Mouse (Mus musculus): ENCODE measurements around the gene Erbb3. TPM values are rescaled to one million over a fixed set of nuclear protein-coding genes. Genes with fewer than 3 reads are reported as not detected.
A peak's percentile ranks its signal among the peaks of the same experiment; 100 is the strongest.
"Not testable (repeated sequence)": the region's sequence is repeated elsewhere in the genome, so short reads cannot be mapped to it uniquely, and the experiment has no call there.

Erbb3 gene
- polyA plus RNA-seq, 1 experiment from 2014 or later, result 0.56 TPM

DNA sequence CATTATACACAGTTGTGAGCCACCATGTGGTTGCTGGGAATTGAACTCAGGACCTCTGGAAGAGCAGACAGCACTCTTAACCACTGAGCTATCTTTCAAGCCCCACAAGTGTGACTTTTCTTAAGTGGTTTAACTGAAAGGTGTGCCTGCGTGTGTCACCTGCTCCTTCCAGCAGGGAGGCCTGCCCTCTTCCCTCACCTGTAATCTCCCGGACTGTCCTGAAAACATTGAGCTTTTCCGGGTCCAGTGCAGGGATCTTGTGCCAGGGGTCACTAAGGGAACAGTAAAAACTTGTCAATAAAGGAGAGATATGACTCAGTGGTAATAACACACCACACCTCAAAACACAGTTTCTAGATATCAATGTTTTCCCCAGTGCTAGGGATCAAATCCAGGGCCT, 10.2 kb downstream of the Erbb3 start:
- H3K4me1 ChIP-seq, result no peaks in the 10 kb centered on the region
- H3K9me3 ChIP-seq, result no peaks in the 10 kb centered on the region
- no peak overlapping the region for H3K9ac ChIP-seq
- no peak for ATAC-seq (replicated peaks)
- H3K4me3 ChIP-seq, result no peak overlapping the region
- 92% methylated on average over 3 of the region's 3 CpGs for WGBS
- no peak overlapping the region for H3K4me2 ChIP-seq
- no peaks in the 10 kb centered on the region for H3K36me3 ChIP-seq (replicated peaks)
- no peak overlapping the region for H3K27ac ChIP-seq
- 0 out of 2 replicates have a peak, but pooled peaks cover 3% of the 10 kb centered on the region for H3K27me3 ChIP-seq (replicated peaks)

DNA sequence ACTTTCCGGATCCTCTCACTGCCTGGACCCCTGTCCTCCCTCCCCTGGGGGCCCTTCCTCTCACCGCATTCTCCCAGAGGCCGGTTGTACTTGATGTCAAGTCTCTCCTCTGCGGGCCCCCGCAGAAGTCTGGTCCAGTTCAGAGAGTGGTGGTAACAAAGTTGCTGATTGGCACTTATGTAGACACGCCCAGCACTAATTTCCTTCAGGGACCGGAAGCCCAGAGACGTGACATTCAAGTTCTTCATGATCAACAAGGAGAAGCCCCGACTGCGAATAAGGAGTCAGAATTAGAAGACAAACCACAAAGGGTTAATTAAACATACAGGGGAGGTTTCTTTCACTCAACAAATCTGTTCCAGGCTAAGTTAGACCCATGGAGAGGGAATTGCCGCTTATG, 11.1 kb downstream of the Erbb3 start:
- Histone ChIP-seq H3K4me3 (no peak overlapping the region), H3K4me1 (no peaks in the 10 kb centered on the region), H3K4me2 (no peak overlapping the region), H3K36me3 (replicated peaks) (no peaks in the 10 kb centered on the region), H3K9ac (no peak overlapping the region), H3K9me3 (no peaks in the 10 kb centered on the region), H3K27ac (no peak overlapping the region), H3K27me3 (replicated peaks) (0 out of 2 replicates have a peak, but pooled peaks cover 3% of the 10 kb centered on the region)
- 81% methylated on average over 11 of the region's 11 CpGs for WGBS
- ATAC-seq (replicated peaks), result no peak

GRCm38 (mm10) chr10:128575063-128575462, 14.4 kb downstream of the Erbb3 start:
- no peak overlapping the region for H3K4me2 ChIP-seq
- no peak overlapping the region for H3K9ac ChIP-seq
- no peak overlapping the region for H3K27ac ChIP-seq
- H3K4me1 ChIP-seq, result no peaks in the 10 kb centered on the region
- no peaks in the 10 kb centered on the region for H3K36me3 ChIP-seq (replicated peaks)
- no peak for ATAC-seq (replicated peaks)
- no peak overlapping the region for H3K4me3 ChIP-seq
- no peaks in the 10 kb centered on the region for H3K9me3 ChIP-seq
- no peaks in the 10 kb centered on the region for H3K27me3 ChIP-seq (replicated peaks)
- WGBS, result 94% methylated on average over 2 of the region's 2 CpGs

DNA sequence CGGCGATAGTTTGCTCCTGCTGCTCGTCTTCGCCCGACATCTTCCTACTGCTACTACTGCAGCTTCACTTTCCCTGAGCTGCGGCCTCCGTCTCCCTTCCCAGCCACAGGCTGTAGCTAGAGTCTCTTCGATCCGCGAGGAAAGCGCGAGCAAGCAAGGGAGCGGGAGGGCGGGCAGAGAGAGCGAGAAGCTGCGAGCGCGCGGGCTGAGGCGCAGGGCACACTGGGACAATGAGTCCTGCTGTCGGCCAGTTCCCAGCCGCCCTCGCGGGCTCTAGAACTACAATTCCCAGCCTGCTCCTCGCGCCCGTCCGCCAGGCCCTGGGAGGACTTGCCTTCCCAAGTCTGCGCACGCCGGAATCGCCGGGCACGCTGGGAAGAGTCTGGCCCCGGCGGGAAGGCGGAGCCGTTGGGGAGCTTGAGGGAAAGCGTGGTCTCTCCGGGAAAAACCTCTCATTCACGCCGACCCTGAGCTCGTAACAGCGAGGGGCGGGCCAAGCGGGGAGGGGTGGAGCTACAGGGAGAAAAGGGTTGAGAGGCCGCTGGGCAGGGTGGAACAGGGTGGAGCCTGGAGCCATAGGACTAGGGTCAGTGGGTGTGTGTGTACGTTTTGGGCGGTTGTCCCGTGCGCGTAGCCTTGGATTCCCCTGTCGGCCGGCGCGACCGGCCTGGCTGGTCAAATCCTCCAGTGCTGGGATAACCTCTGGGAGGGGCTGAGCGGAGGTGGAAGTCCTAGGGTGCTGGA, 23.5 kb downstream of the Erbb3 start, which contains the start of gene Pa2g4:
Gene Pa2g4 (minus strand): TSS at position 200 of the 744 bp plus-strand sequence.
- Histone ChIP-seq H3K9me3 (no peaks in the 10 kb centered on the region), H3K9ac (peak within 1 kb of the TSS; percentile 93), H3K4me1 (peaks cover 23% of the 10 kb centered on the region), H3K4me3 (peak within 1 kb of the TSS; percentile 89), H3K27me3 (replicated peaks) (no peaks in the 10 kb centered on the region), H3K4me2 (peak within 1 kb of the TSS; percentile 97), H3K27ac (peak within 1 kb of the TSS; percentile 95), H3K36me3 (replicated peaks) (peaks cover 7% of the 10 kb centered on the region)
- peak; percentile 99 for ATAC-seq (replicated peaks)
- under 1% methylated on average over 58 of the region's 58 CpGs for WGBS

GRCm38 (mm10) chr10:128565206-128565787, 24.2 kb downstream of the Erbb3 start:
- 1% methylated on average over 46 of the region's 46 CpGs for WGBS

GRCm38 (mm10) chr10:128563544-128563943, 25.9 kb downstream of the Erbb3 start:
- H3K4me3 ChIP-seq, result no peak overlapping the region
- no peaks in the 10 kb centered on the region for H3K9me3 ChIP-seq
- no peaks in the 10 kb centered on the region for H3K27me3 ChIP-seq (replicated peaks)
- no peak overlapping the region for H3K4me2 ChIP-seq
- H3K4me1 ChIP-seq, result peaks cover 23% of the 10 kb centered on the region
- ATAC-seq (replicated peaks), result no peak
- WGBS, result 95% methylated on average over 6 of the region's 6 CpGs
- H3K9ac ChIP-seq, result peak overlapping the region; percentile 29; the same call in 1 of the 2 replicates
- H3K27ac ChIP-seq, result no peak overlapping the region
- peaks cover 31% of the 10 kb centered on the region for H3K36me3 ChIP-seq (replicated peaks)

More at GRCm38 (mm10) chr10:128565206-128565787, 24.2 kb downstream of the Erbb3 start:
- H3K4me3 ChIP-seq, result peak overlapping the region; percentile 89
- H3K4me1 ChIP-seq, result peaks cover 23% of the 10 kb centered on the region
- peaks cover 14% of the 10 kb centered on the region for H3K36me3 ChIP-seq (replicated peaks)
- no peaks in the 10 kb centered on the region for H3K27me3 ChIP-seq (replicated peaks)
- peak overlapping the region; percentile 93 for H3K9ac ChIP-seq
- H3K4me2 ChIP-seq, result peak overlapping the region; percentile 97
- ATAC-seq (replicated peaks), result peak; percentile 64
- H3K9me3 ChIP-seq, result no peaks in the 10 kb centered on the region
- H3K27ac ChIP-seq, result peak overlapping the region; percentile 95

DNA sequence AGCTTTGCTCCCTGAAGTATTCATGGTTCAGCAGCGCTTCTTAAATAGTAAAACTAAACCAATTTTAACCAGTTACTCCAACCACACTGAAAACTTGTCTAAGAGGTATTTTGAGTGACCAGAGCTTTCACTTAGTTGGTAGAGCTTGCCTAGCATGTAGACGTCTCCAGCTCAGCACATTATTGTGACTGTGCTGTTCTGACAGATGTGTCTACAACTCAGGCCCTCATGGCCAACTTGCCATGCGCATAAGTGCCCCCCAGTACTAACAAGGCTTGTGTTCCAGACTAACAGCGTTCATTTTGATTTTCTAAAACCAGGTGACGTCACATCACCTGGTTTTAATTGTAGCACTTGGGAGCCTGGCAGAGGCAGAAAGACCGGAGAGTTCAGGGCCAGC, 32.5 kb downstream of the Erbb3 start:
- Histone ChIP-seq H3K4me2 (no peak overlapping the region), H3K9me3 (no peaks in the 10 kb centered on the region), H3K27ac (no peak overlapping the region), H3K27me3 (replicated peaks) (no peaks in the 10 kb centered on the region), H3K9ac (no peak overlapping the region), H3K36me3 (replicated peaks) (peaks cover 39% of the 10 kb centered on the region), H3K4me1 (no peaks in the 10 kb centered on the region), H3K4me3 (no peak overlapping the region)
- WGBS, result 87% methylated on average over 6 of the region's 6 CpGs
- ATAC-seq (replicated peaks), result no peak

DNA sequence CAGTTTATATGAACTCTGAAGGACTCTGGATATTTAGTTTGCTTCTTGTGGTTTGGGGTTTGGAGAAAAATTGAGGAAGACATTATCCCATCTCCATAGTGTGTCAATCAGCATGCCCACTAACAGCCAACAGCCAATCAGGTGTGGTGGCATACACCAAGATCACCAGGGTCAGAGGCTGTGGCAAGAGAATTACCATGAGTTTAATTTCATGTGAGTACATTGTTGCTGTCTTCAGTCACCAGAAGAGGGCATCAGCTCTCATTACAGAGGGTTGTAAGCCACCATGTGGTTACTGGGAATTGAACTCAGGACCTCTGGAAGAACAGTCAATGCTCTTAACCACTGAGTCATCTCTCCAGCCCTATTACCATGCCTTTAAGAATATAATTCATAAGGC, 33.2 kb downstream of the Erbb3 start:
- H3K9ac ChIP-seq, result no peak overlapping the region
- H3K36me3 ChIP-seq (replicated peaks), result peaks cover 38% of the 10 kb centered on the region
- ATAC-seq (replicated peaks), result no peak
- H3K4me1 ChIP-seq, result no peaks in the 10 kb centered on the region
- H3K4me2 ChIP-seq, result no peak overlapping the region
- no peak overlapping the region for H3K4me3 ChIP-seq
- H3K27ac ChIP-seq, result no peak overlapping the region
- H3K9me3 ChIP-seq, result no peaks in the 10 kb centered on the region
- no peaks in the 10 kb centered on the region for H3K27me3 ChIP-seq (replicated peaks)

DNA sequence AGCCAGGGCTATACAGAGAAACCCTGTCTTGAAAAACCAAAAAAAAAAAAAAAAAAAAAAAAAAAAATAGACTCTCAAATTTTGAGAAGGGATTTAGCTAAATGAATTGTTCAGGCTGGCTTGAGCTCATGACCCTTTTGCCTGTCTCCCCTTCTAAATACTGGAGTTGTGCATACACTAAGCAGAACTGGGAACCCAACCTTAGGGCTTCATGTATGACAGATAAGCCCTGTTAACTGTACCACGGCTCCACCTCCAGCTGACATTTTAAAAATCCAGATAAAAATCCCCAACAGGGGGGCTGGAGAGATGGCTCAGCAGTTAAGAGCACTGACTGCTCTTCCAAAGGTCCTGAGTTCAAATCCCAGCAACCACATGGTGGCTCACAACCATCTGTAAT, 33.9 kb downstream of the Erbb3 start:
- not testable (repeated sequence) for H3K27me3 ChIP-seq (replicated peaks); H3K4me3 ChIP-seq; ATAC-seq (replicated peaks); H3K4me1 ChIP-seq; H3K9me3 ChIP-seq; H3K4me2 ChIP-seq; H3K27ac ChIP-seq; H3K9ac ChIP-seq
- peaks cover 31% of the 10 kb centered on the region for H3K36me3 ChIP-seq (replicated peaks)
- WGBS, result 86% methylated on average over 1 of the region's 1 CpGs

DNA sequence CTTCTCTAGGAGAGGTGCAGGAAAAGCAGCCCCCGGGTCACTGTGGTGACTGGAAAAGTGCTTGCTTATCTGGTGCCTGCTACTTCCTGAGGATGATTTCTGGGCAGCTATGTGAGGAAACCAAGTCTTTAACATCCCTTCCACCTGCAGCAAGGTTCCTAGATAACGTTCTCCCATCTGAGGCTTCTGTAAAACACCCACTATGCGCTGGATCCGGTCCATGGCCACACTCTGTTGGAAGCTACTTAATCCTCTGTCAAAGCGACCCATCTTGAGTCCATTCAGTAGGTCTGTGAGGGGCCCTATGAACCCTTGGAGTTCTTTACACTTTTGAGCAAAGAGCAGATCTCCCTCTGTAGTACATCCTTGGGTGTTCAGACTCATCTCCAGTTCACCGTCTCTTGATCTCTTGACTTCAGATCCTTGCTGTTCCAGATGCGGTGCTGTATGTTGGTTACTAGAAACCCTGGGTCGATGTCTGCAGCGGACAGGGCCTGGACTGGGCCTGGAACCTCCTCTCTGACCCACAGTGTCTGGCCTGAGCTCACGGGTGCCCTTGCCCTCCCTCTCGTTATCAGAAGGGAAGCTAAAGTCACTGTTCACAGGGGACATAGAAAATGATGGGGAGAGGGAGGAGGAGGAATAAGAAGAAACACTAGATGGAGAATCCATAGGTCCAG, 39.2 kb downstream of the Erbb3 start:
- H3K9me3 ChIP-seq; ATAC-seq (replicated peaks); H3K27me3 ChIP-seq (replicated peaks); H3K36me3 ChIP-seq (replicated peaks); H3K4me2 ChIP-seq; H3K4me3 ChIP-seq; H3K9ac ChIP-seq: not testable (repeated sequence)
- H3K4me1 ChIP-seq, result peaks cover 12% of the 10 kb centered on the region
- H3K27ac ChIP-seq, result peak overlapping the region; percentile 97; the same call in 1 of the 2 replicates
- WGBS, result 92% methylated on average over 11 of the region's 11 CpGs

DNA sequence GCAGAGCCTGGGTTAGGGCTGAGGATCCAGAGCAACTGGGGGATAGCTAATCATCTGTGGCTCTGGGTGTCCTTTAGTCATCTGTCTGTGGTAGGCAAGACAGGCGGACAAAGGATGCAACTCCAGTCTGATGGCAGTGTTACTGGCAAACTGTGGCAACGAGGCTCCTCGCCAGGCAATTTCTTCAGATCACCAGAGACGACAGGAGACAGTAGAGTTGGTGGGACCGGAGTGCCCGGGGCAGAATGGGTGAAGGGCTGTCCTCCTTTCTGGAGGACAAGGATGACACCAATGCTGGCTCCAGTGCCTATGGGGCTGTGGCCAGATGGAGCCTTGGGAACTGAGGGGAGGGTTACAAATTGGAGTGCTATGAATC, 39.8 kb downstream of the Erbb3 start:
- H3K9me3 ChIP-seq; H3K4me3 ChIP-seq; ATAC-seq (replicated peaks); H3K27me3 ChIP-seq (replicated peaks); H3K9ac ChIP-seq; H3K36me3 ChIP-seq (replicated peaks): not testable (repeated sequence)
- H3K4me1 ChIP-seq, result peaks cover 12% of the 10 kb centered on the region
- WGBS, result 65% methylated on average over 6 of the region's 6 CpGs
- peak overlapping the region; percentile 97 for H3K27ac ChIP-seq
- H3K4me2 ChIP-seq, result peak overlapping the region; percentile 71; the same call in 1 of the 2 replicates

- Histone ChIP-seq H3K27ac (peak within 1 kb of the TSS; percentile 97), H3K36me3 (replicated peaks) (peaks cover 13% of the 10 kb centered on the region), H3K27me3 (replicated peaks) (no peaks in the 10 kb centered on the region), H3K9ac (peak within 1 kb of the TSS; percentile 76), H3K4me3 (peak within 1 kb of the TSS; percentile 68), H3K9me3 (no peaks in the 10 kb centered on the region), H3K4me1 (peaks cover 13% of the 10 kb centered on the region), H3K4me2 (peak within 1 kb of the TSS; percentile 71)
- under 1% methylated on average over 31 of the region's 31 CpGs for WGBS
- ATAC-seq (replicated peaks), result peak; percentile 92
Observed at GRCm38 (mm10) chr10:128548947-128549681, 40.3 kb downstream of the Erbb3 start, which contains the start of gene Rpl41. TSS of gene Rpl41 (minus strand) at chr10:128549305.
